Mouse (Mus musculus) hindbrain, embryonic 12.5 days (tissue): ENCODE results near the gene Eef2. TPM values are rescaled to one million over a fixed set of nuclear protein-coding genes. Genes with fewer than 3 reads are reported as not detected.

Source experiments
- ATAC-seq: fragments of 200-750 bp; cut with Nextera tagmentation; 2 replicates; pipeline ENCODE4 v1.8.0; 2017; ENCODE audit warnings: moderate TSS enrichment; ENCODE audit not compliant: low FRiP score
- H3K27ac ChIP-seq: fragments of 300-500 bp; sonication (generic); 2 replicates; pipeline ENCODE4 v1.5.1; 2016; ENCODE audit warnings: mild to moderate bottlenecking
- H3K27me3 ChIP-seq: fragments of 300-500 bp; sonication (generic); 2 replicates; pipeline ENCODE4 v1.6.1; 2016; ENCODE audit warnings: mild to moderate bottlenecking
- H3K36me3 ChIP-seq: fragments of 300-500 bp; sonication (generic); 2 replicates; pipeline ENCODE4 v1.6.1; 2016; ENCODE audit warnings: mild to moderate bottlenecking
- H3K4me1 ChIP-seq: fragments of 300-500 bp; sonication (generic); 2 replicates; pipeline ENCODE4 v1.6.1; 2016
- H3K4me2 ChIP-seq: fragments of 300-500 bp; sonication (generic); replicated peaks from 2 replicates; pipeline ENCODE4 v1.6.1; 2016; ENCODE audit warnings: mild to moderate bottlenecking
- H3K4me3 ChIP-seq: fragments of 300-500 bp; sonication (generic); 2 replicates; pipeline ENCODE4 v1.5.1; 2016; ENCODE audit warnings: mild to moderate bottlenecking
- H3K9ac ChIP-seq: fragments of 300-500 bp; sonication (generic); 2 replicates; pipeline ENCODE4 v1.6.1; 2016; ENCODE audit warnings: mild to moderate bottlenecking, moderate library complexity
- H3K9me3 ChIP-seq: fragments of 300-500 bp; sonication (generic); replicated peaks from 2 replicates; pipeline ENCODE4 v1.6.1; 2016; ENCODE audit warnings: mild to moderate bottlenecking
- WGBS: fragments of 180-500 bp; shearing (Covaris S2); methylation state at CpG from one replicate; pipeline ENCODE4 v1.1.7; 2016; 5-methylcytosine and 5-hydroxymethylcytosine counted together
- polyA plus RNA-seq: library from polyadenylated mRNA; unstranded; fragments of >200 nt; fragmentation: Nextera tagmentation; extraction: Ambion mirVana; gene quantifications from 2 replicates; pipeline ENCODE4 v1.2.1, GENCODE M21; 2016

Gene Eef2
- polyA plus RNA-seq, 1 experiment from 2014 or later = 539 TPM

- H3K36me3 ChIP-seq = peaks cover 44% of the 10 kb centered on the region
- no peak overlapping the region for H3K4me3 ChIP-seq
- no peak overlapping the region for H3K9ac ChIP-seq
- H3K4me2 ChIP-seq = no peak overlapping the region
- ATAC-seq = no peak
- no peaks in the 10 kb centered on the region for H3K9me3 ChIP-seq
- H3K4me1 ChIP-seq = peaks cover 26% of the 10 kb centered on the region
- H3K27ac ChIP-seq = no peak overlapping the region
- peaks cover 14% of the 10 kb centered on the region for H3K27me3 ChIP-seq
- 79% methylated on average over 26 of the region's 26 CpGs for WGBS
Measured at GRCm38 (mm10) chr10:81189821-81190220, 13.4 kb downstream of the Eef2 start.

- H3K4me1 ChIP-seq = peaks cover 26% of the 10 kb centered on the region
- H3K4me2 ChIP-seq = no peak overlapping the region
- no peak overlapping the region for H3K27ac ChIP-seq
- WGBS = 71% methylated on average over 31 of the region's 31 CpGs
- peaks cover 38% of the 10 kb centered on the region for H3K36me3 ChIP-seq
- peaks cover 20% of the 10 kb centered on the region for H3K27me3 ChIP-seq
- ATAC-seq = no peak
- no peaks in the 10 kb centered on the region for H3K9me3 ChIP-seq
- no peak overlapping the region for H3K4me3 ChIP-seq
- no peak overlapping the region for H3K9ac ChIP-seq
Measured at GRCm38 (mm10) chr10:81190236-81190911, 13.9 kb downstream of the Eef2 start.

GRCm38 (mm10) chr10:81190912-81191321 is 14.5 kb downstream of the Eef2 start:
- Histone ChIP-seq H3K36me3 (peaks cover 35% of the 10 kb centered on the region), H3K4me2 (no peak overlapping the region), H3K27me3 (peaks cover 25% of the 10 kb centered on the region), H3K27ac (no peak overlapping the region), H3K9me3 (no peaks in the 10 kb centered on the region), H3K4me1 (peaks cover 26% of the 10 kb centered on the region), H3K9ac (no peak overlapping the region), H3K4me3 (no peak overlapping the region)
- no peak for ATAC-seq
- WGBS = 84% methylated on average over 6 of the region's 6 CpGs

GRCm38 (mm10) chr10:81191342-81191982 is 15.0 kb downstream of the Eef2 start:
- H3K9me3 ChIP-seq = no peaks in the 10 kb centered on the region
- H3K4me3 ChIP-seq = 0 out of 2 replicates have a peak overlapping the region, but pooled peaks have one; percentile 69
- H3K4me2 ChIP-seq = peak overlapping the region; percentile 95
- H3K9ac ChIP-seq = peak overlapping the region; percentile 81; the same call in 1 of the 2 replicates
- peaks cover 32% of the 10 kb centered on the region for H3K36me3 ChIP-seq
- 93% methylated on average over 18 of the region's 18 CpGs for WGBS
- peaks cover 26% of the 10 kb centered on the region for H3K4me1 ChIP-seq
- H3K27me3 ChIP-seq = peaks cover 30% of the 10 kb centered on the region
- ATAC-seq = no peak
- H3K27ac ChIP-seq = peak overlapping the region; percentile 95; the same call in 1 of the 2 replicates

DNA sequence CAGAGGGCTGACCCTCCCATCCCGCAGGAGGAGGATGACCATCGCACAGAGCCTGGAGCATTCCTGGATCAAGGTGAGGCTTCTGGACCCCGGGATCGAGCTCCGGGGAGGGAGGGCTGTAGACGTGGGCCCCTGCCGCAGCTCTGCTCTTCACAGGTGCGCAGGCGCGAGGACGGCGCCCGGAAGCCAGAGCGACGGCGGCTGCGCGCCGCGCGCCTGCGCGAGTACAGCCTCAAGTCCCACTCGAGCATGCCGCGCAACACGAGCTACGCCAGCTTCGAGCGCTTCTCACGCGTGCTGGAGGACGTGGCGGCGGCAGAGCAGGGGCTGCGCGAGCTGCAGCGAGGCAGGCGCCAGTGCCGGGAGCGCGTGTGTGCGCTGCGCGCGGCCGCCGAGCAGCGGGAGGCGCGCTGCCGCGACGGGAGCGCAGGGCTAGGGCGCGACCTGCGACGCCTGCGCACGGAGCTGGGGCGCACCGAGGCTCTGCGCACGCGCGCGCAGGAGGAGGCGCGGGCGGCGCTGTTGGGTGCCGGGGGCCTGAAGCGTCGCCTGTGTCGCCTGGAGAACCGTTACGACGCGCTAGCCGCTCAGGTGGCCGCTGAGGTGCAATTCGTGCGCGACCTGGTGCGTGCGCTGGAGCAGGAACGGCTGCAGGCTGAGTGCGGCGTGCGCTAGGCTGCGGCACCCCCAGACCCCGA is 16.0 kb downstream of the Eef2 start:
- Histone ChIP-seq H3K4me1 (peaks cover 26% of the 10 kb centered on the region), H3K4me2 (peak overlapping the region; percentile 95), H3K4me3 (peak overlapping the region; percentile 69), H3K27ac (peak overlapping the region; percentile 95), H3K27me3 (peaks cover 40% of the 10 kb centered on the region), H3K9me3 (no peaks in the 10 kb centered on the region), H3K9ac (peak overlapping the region; percentile 81), H3K36me3 (peaks cover 23% of the 10 kb centered on the region)
- ATAC-seq = peak; percentile 88
- 2% methylated on average over 93 of the region's 93 CpGs for WGBS

DNA sequence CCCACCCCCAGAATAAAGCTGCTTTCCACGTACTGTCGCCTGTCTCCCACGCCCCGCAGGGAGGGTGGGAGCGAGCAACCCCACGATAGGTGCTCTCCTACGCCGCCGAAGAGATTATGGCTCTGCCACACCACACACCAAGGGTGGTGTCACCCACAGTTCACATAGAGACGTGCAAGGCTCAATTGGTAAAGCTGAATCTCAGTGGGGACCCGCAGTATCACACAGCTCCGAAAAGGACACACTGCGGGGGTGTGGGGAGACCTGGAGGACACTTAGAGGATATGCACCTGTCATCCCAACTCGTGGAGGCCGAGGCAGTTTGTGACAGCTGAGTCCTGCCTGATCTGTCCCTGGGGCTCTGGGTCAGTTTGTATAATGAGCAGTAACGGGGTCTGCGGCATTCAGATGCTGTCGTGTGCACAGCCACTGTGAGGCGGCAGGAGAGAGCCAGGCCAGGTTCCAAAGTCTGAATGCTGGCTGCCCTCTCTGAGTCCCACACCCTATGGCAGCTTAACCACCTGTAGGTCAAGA is 16.6 kb downstream of the Eef2 start:
- peak overlapping the region; percentile 95 for H3K27ac ChIP-seq
- peak overlapping the region; percentile 81 for H3K9ac ChIP-seq
- 2% methylated on average over 19 of the region's 19 CpGs for WGBS
- peak; percentile 42 for ATAC-seq
- H3K36me3 ChIP-seq = peaks cover 21% of the 10 kb centered on the region
- H3K27me3 ChIP-seq = peaks cover 43% of the 10 kb centered on the region
- peaks cover 26% of the 10 kb centered on the region for H3K4me1 ChIP-seq
- peak overlapping the region; percentile 95 for H3K4me2 ChIP-seq
- peak overlapping the region; percentile 69 for H3K4me3 ChIP-seq
- H3K9me3 ChIP-seq = no peaks in the 10 kb centered on the region

DNA sequence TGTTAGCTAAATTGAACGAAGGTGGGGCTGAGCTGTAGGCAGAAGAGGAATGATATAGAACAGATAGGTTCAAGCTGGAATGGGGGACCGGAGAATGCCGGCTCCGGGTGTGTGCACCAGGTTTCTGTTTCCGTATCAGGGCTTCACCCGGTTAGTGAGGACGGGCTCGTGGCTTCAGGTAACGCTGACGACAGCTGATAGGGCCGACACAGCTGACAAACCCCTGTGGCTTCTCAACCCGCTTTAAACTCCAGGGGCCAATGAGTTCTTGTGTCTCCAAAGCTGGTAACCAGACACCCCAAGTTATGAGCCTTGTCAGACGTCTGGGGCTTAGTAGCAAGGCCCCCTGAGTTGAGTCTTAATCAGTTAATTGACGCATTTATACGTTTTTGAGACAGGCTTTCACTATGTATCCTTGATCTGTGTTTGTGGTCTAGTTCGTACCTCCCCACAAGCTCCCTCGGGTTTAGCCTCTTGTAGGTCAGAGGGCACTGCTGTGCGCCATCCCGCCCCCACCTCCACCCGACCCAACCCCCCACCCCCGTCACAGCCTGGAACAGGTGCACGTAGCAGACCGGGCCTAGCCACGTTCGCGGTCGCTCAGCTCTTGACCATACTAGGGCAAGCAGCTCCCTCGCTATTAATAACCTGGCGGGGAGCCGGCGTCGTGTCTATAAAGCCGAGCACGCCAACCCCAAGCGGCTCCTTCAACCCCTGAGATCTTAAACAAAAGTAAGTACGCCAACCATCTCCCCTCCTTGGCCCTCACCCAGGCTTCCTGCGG is 17.8 kb downstream of the Eef2 start:
- Histone ChIP-seq H3K36me3 (peaks cover 16% of the 10 kb centered on the region), H3K9me3 (no peaks in the 10 kb centered on the region), H3K4me2 (no peak overlapping the region), H3K4me3 (peak overlapping the region; percentile 3; the same call in 1 of the 2 replicates), H3K9ac (peak overlapping the region; percentile 15; the same call in 1 of the 2 replicates), H3K27ac (no peak overlapping the region), H3K4me1 (peaks cover 26% of the 10 kb centered on the region), H3K27me3 (peaks cover 46% of the 10 kb centered on the region)
- ATAC-seq = no peak
- 15% methylated on average over 37 of the region's 37 CpGs for WGBS

DNA sequence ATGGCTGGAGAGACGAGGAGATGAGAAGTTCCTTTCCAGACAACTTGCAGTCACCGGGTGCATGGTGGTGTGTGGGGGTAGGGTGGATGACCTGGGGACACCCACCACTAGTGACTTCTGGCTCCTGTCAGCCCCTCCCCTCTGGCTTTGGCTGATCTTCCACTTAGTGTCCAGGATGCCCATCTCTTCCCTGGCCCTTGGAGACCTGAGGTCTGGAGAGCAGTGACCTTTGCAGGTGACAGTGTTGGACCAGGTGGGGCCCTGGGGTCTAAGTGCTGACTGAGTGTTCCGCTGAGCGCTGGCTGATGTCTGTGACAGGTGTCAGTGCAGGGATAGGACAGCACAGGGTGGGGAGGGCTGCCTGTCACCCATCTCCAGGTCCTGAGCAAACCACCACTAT is 18.9 kb downstream of the Eef2 start:
- Histone ChIP-seq H3K9me3 (no peaks in the 10 kb centered on the region), H3K4me3 (no peak overlapping the region), H3K36me3 (peaks cover 8% of the 10 kb centered on the region), H3K27me3 (peaks cover 56% of the 10 kb centered on the region), H3K27ac (no peak overlapping the region), H3K4me2 (no peak overlapping the region), H3K9ac (no peak overlapping the region), H3K4me1 (peaks cover 26% of the 10 kb centered on the region)
- no peak for ATAC-seq
- WGBS = 68% methylated on average over 4 of the region's 4 CpGs

DNA sequence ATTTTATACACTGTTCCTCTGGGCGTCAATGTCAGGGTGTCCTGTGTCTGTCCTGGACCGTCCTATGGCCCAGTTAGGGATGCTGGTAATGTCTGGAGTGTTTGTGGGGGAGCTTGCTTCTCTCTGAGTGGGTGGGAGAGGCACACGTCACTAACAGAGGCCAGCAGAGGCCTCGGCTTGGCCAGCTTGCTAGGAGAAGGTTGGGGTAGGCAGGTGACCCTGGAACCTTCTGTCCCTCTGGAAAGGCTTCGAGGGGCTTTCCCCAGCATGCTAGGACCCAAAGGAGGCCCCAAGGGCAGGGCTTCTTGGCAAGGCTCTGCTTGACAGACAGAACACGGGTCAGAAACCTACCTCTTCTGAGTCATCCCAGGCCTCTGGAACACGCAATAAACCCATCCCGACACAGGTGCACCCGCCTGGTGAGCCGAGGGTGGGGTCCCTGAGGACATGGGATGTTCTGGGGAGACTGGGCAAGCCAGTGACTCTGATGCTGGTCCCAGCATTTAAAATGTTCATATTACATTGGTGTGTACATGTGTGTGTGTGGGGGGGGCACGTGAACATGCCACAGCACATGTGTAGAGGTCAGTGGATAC is 20.1 kb downstream of the Eef2 start:
- H3K4me1 ChIP-seq = peaks cover 24% of the 10 kb centered on the region
- peaks cover 60% of the 10 kb centered on the region for H3K27me3 ChIP-seq
- H3K4me2 ChIP-seq = no peak overlapping the region
- H3K4me3 ChIP-seq = no peak overlapping the region
- H3K36me3 ChIP-seq = no peaks in the 10 kb centered on the region
- no peaks in the 10 kb centered on the region for H3K9me3 ChIP-seq
- ATAC-seq = no peak
- H3K27ac ChIP-seq = no peak overlapping the region
- H3K9ac ChIP-seq = no peak overlapping the region
- 62% methylated on average over 11 of the region's 11 CpGs for WGBS

DNA sequence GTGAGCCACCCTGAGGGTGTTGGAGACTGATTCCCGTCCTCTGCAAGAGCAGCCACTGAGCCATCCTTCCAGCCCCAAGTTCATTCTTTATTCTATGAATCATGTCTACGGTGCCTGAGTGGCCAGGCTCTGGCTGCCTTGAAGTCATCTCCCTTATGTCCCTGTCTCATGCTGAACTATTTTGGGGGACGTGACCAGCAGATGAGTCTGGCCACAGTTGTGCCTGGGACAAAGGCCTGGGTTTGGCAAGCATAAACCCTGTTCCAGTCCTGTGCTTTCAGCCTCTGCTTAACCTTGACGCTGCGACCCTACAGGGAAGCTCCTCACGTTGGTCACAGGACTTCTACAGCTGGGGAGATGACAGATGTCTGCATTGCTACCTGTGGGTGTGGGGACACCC is 20.9 kb downstream of the Eef2 start:
- ATAC-seq = no peak
- 53% methylated on average over 6 of the region's 6 CpGs for WGBS
- Histone ChIP-seq H3K27me3 (peaks cover 60% of the 10 kb centered on the region), H3K9me3 (no peaks in the 10 kb centered on the region), H3K4me3 (no peak overlapping the region), H3K36me3 (no peaks in the 10 kb centered on the region), H3K27ac (no peak overlapping the region), H3K4me1 (peaks cover 17% of the 10 kb centered on the region), H3K9ac (no peak overlapping the region), H3K4me2 (no peak overlapping the region)

GRCm38 (mm10) chr10:81198230-81198629 is 21.8 kb downstream of the Eef2 start:
- Histone ChIP-seq H3K27ac (no peak overlapping the region), H3K27me3 (peaks cover 59% of the 10 kb centered on the region), H3K4me2 (no peak overlapping the region), H3K4me1 (peaks cover 11% of the 10 kb centered on the region), H3K36me3 (no peaks in the 10 kb centered on the region), H3K4me3 (no peak overlapping the region), H3K9ac (no peak overlapping the region), H3K9me3 (no peaks in the 10 kb centered on the region)
- no peak for ATAC-seq
- 2% methylated on average over 9 of the region's 9 CpGs for WGBS
